Mouse (Mus musculus) liver, embryonic 11.5 days (tissue): ENCODE measurements around the gene Hibch. TPM values are rescaled to one million over a fixed set of nuclear protein-coding genes. Genes with fewer than 3 reads are reported as not detected.

ENCODE experiments used
- ATAC-seq: fragments of 200-750 bp; cut with Nextera tagmentation; replicated peaks from 2 replicates; pipeline ENCODE4 v1.8.0; 2017; ENCODE audit warnings: moderate number of reproducible peaks, mild to moderate bottlenecking, moderate TSS enrichment, moderate library complexity; ENCODE audit not compliant: low FRiP score
- DNase-seq: peaks from one replicate; pipeline ENCODE4 v3.0.0-alpha.2; 2017; ENCODE audit warnings: low spot score
- H3K27ac ChIP-seq: fragments of 300-500 bp; sonication (generic); 2 replicates; pipeline ENCODE4 v1.5.1; 2014; ENCODE audit warnings: mild to moderate bottlenecking, low read depth, low read length, control low read depth
- H3K27me3 ChIP-seq: fragments of 300-500 bp; sonication (generic); replicated peaks from 2 replicates; pipeline ENCODE4 v1.6.1; 2014; ENCODE audit warnings: low read length, mixed read lengths; ENCODE audit not compliant: control insufficient read depth, insufficient read depth
- H3K36me3 ChIP-seq: fragments of 300-500 bp; sonication (generic); 2 replicates; pipeline ENCODE4 v1.6.1; 2014; ENCODE audit warnings: mild to moderate bottlenecking, low read length, moderate library complexity, mixed read lengths; ENCODE audit not compliant: control insufficient read depth, insufficient read depth
- H3K4me1 ChIP-seq: fragments of 300-500 bp; sonication (generic); replicated peaks from 2 replicates; pipeline ENCODE4 v1.6.1; 2014; ENCODE audit warnings: low read length, mixed read lengths; ENCODE audit not compliant: control insufficient read depth, insufficient read depth
- H3K4me2 ChIP-seq: fragments of 300-500 bp; sonication (generic); 2 replicates; pipeline ENCODE4 v1.6.1; 2014; ENCODE audit warnings: mild to moderate bottlenecking, control low read depth, moderate library complexity
- H3K4me3 ChIP-seq: fragments of 300-500 bp; sonication (generic); 2 replicates; pipeline ENCODE4 v1.5.1; 2014; ENCODE audit warnings: low read depth, low read length, control low read depth
- H3K9ac ChIP-seq: fragments of 300-500 bp; sonication (generic); 2 replicates; pipeline ENCODE4 v1.6.1; 2014; ENCODE audit warnings: low read depth, low read length, control low read depth
- H3K9me3 ChIP-seq: fragments of 300-500 bp; sonication (generic); 2 replicates; pipeline ENCODE4 v1.6.1; 2016; ENCODE audit warnings: low read length, inconsistent platforms, mixed read lengths; ENCODE audit not compliant: control insufficient read depth
- WGBS: fragments of 180-500 bp; shearing (Covaris S2); extraction: QIAGEN DNeasy Blood & Tissue Kit; methylation state at CpG from one replicate; pipeline ENCODE4 v1.1.7; 2014; 5-methylcytosine and 5-hydroxymethylcytosine counted together
- polyA plus RNA-seq: library from polyadenylated mRNA; unstranded; fragments of >200 nt; fragmentation: Nextera tagmentation; extraction: Ambion mirVana; gene quantifications from 2 replicates; pipeline ENCODE4 v1.2.1, GENCODE M21; 2014

Gene Hibch
- polyA plus RNA-seq, 1 experiment from 2014 or later = 28.4 TPM

DNA sequence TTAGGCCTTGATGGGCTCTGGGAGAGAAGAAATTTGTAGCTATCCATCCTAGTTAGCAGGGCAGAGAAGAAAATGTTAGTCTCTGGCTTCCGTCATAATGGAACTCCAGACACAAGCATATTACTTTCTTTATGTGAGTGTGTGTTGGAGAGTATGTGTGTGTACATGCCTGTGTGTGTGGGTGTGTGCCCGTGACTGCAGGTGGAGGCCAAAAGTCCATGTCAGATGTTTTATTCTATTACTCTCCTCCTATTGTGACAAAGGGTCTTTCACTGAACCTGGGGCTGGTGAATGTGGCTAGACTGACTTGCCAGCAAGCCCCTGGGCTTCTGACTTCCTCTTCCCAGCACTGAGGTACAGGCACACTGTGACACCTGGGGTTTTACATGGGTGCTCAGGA lies 109.7 kb downstream of the Hibch start:
- 87% methylated on average over 2 of the region's 2 CpGs for WGBS
- DNase-seq (no peak), ATAC-seq (no peak)
- Histone ChIP-seq H3K4me3 (no peak overlapping the region), H3K27ac (no peak overlapping the region), H3K9me3 (no peaks in the 10 kb centered on the region), H3K4me2 (no peak overlapping the region), H3K27me3 (no peaks in the 10 kb centered on the region), H3K9ac (no peak overlapping the region), H3K4me1 (no peaks in the 10 kb centered on the region; the same call in 1 of the 2 replicates), H3K36me3 (no peaks in the 10 kb centered on the region)

DNA sequence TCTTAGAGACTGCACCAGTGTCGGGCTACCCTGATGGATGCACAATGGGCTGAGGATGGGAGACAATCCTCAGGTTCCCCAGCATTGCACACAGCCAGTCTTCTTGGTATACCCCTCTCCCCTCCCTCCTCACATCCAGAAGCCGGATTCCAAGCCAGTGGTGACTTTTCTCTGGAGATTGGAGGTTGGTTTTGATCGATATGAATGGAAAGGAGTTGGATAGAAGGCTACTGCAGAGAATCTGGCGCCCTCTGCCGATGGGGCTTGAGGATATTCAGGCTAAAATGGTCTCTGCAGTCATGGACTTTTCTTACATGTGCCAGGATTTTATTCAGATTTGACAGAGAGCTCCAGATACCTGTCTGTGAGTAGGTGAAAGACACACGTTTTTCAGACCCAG lies 110.4 kb downstream of the Hibch start:
- 27% methylated on average over 6 of the region's 6 CpGs for WGBS
- Histone ChIP-seq H3K9ac (no peak overlapping the region), H3K4me1 (no peaks in the 10 kb centered on the region; the same call in 1 of the 2 replicates), H3K9me3 (no peaks in the 10 kb centered on the region), H3K4me3 (no peak overlapping the region), H3K4me2 (no peak overlapping the region), H3K27me3 (no peaks in the 10 kb centered on the region), H3K27ac (no peak overlapping the region), H3K36me3 (no peaks in the 10 kb centered on the region)
- DNase-seq (no peak), ATAC-seq (no peak)

DNA sequence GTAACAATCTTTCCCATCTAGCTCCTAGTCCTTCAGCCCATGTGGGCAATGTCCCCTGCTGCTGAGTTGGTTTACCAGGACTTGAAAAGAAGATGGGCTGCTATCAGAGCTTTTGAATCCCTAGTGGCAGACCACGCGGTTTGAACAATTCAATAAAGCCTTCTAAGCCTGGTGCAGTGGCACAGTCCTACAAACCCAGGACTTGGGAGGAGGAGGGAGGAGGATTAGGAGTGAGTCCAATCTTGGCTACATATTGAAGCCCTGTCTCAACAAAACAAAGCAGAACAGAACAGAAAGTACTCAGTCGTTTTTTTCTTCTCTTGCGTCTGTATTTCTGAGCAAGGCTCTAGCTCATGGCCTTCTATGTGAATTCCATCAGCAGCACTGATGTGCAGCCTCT lies 112.0 kb downstream of the Hibch start:
- Histone ChIP-seq H3K4me3 (no peak overlapping the region), H3K9ac (no peak overlapping the region), H3K4me2 (no peak overlapping the region), H3K36me3 (no peaks in the 10 kb centered on the region), H3K27ac (no peak overlapping the region), H3K9me3 (no peaks in the 10 kb centered on the region), H3K4me1 (no peaks in the 10 kb centered on the region; the same call in 1 of the 2 replicates), H3K27me3 (no peaks in the 10 kb centered on the region)
- no peak for DNase-seq
- no peak for ATAC-seq
- 77% methylated on average over 4 of the region's 4 CpGs for WGBS

DNA sequence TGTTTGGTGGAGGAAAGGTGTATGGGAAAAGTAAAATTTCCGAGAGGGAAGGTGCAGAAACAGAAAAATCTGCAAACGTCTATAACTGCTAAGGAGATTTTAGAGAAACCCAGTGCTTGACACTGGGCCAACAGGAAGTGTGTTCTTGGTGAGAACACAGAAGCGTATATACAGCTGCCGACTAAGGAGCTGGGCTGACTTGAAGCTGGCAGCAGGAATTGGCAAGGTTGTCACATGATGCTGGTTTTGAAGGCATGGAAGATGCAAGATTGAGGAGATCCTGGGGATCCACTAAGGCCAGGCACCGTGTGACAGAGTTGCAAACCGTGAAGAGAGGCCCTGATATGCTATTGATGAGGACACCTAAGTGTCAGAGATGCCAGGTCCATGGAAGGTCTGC lies 115.5 kb downstream of the Hibch start:
- Histone ChIP-seq H3K9me3 (no peaks in the 10 kb centered on the region), H3K4me2 (no peak overlapping the region), H3K27ac (no peak overlapping the region), H3K27me3 (no peaks in the 10 kb centered on the region), H3K4me1 (no peaks in the 10 kb centered on the region), H3K4me3 (no peak overlapping the region), H3K36me3 (no peaks in the 10 kb centered on the region), H3K9ac (no peak overlapping the region)
- no peak for ATAC-seq
- WGBS = 71% methylated on average over 6 of the region's 6 CpGs
- DNase-seq = no peak

DNA sequence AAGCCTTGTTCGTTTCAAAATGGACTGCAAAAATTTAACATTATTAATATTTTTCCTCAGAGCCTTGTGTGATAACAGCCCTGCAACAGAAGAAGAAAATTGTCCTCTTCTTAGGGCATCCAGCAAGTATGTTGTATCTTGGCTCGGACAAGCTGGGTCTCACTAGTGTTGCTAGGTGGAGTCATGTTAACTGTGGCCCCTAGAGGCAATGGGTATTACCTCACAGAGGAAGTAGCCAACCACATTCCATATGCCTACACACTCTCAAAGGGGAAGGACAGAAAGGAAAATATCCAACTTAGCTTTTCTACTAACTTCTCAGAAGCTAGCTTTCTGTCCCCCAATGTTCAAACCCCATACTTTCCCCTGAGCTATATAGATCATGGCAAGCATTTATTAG lies 118.4 kb downstream of the Hibch start:
- Histone ChIP-seq H3K4me2 (no peak overlapping the region), H3K4me3 (no peak overlapping the region), H3K27me3 (no peaks in the 10 kb centered on the region), H3K27ac (no peak overlapping the region), H3K9me3 (no peaks in the 10 kb centered on the region), H3K4me1 (no peaks in the 10 kb centered on the region), H3K36me3 (no peaks in the 10 kb centered on the region), H3K9ac (no peak overlapping the region)
- DNase-seq (no peak), ATAC-seq (no peak)
- WGBS = 71% methylated on average over 2 of the region's 2 CpGs

DNA sequence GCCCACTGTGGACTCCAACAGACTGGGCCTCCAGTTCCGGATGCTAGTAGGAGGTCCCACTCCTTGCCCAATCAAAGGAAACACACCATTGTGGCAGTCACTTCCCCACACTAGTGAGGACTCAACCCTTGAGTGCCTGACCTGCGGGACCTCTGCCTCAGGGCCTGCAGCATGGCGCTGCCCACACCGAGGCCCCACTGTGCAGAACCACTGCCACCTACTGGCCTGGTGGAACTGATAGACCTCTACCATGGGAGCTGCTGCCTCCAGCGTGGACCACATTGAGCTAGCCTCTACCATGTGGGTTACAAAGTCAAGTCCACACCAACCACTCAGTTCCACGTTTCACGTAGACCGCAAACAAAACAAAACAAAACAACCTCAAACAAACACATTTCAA lies 119.9 kb downstream of the Hibch start:
- H3K27ac ChIP-seq = no peak overlapping the region
- no peak overlapping the region for H3K4me2 ChIP-seq
- H3K27me3 ChIP-seq = no peaks in the 10 kb centered on the region
- no peak overlapping the region for H3K4me3 ChIP-seq
- no peaks in the 10 kb centered on the region for H3K36me3 ChIP-seq
- no peaks in the 10 kb centered on the region for H3K4me1 ChIP-seq
- H3K9ac ChIP-seq = no peak overlapping the region
- ATAC-seq (no peak; the same call in 1 of the 2 replicates), DNase-seq (no peak)
- 73% methylated on average over 8 of the region's 8 CpGs for whole genome bisulfite sequencing
- H3K9me3 ChIP-seq = no peaks in the 10 kb centered on the region

Other genes starting within 250 kb of the Hibch start
- gene Nemp2, start 214.2 kb upstream of the Hibch start, polyA plus RNA-seq = 5.2 and 5.8 TPM in 2 replicates
- gene Mfsd6, start 117.5 kb upstream of the Hibch start, polyA plus RNA-seq = 0.73 and 0.84 TPM in 2 replicates
- gene Inpp1, start 27.2 kb upstream of the Hibch start, polyA plus RNA-seq = 7.0 and 7.7 TPM in 2 replicates
- gene 1700019D03Rik, start 175.2 kb downstream of the Hibch start, polyA plus RNA-seq = 8.4 and 11.3 TPM in 2 replicates
- gene Mstn, start 216.7 kb downstream of the Hibch start, polyA plus RNA-seq = 0.60 and 1.0 TPM in 2 replicates